Mouse (Mus musculus) hindbrain, embryonic 14.5 days (tissue): ENCODE data around the gene Calcrl. TPM values are rescaled to one million over a fixed set of nuclear protein-coding genes. Genes with fewer than 3 reads are reported as not detected.

Source experiments
- ATAC-seq: fragments of 200-750 bp; cut with Nextera tagmentation; 2 replicates; pipeline ENCODE4 v1.8.0; 2017; ENCODE audit warnings: moderate number of reproducible peaks, mild to moderate bottlenecking, moderate TSS enrichment, moderate library complexity; ENCODE audit not compliant: low FRiP score
- DNase-seq: peaks from one replicate; pipeline ENCODE4 v3.0.0-alpha.2; 2015; ENCODE audit warnings: low spot score
- H3K27ac ChIP-seq: fragments of 300-500 bp; sonication (generic); 2 replicates; pipeline ENCODE4 v1.5.1; 2014; ENCODE audit warnings: mild to moderate bottlenecking, moderate library complexity
- H3K27me3 ChIP-seq: fragments of 300-500 bp; sonication (generic); 2 replicates; pipeline ENCODE4 v1.6.1; 2014; ENCODE audit warnings: mild to moderate bottlenecking, low read length, mixed read lengths; ENCODE audit not compliant: control insufficient read depth, insufficient read depth
- H3K36me3 ChIP-seq: fragments of 300-500 bp; sonication (generic); replicated peaks from 2 replicates; pipeline ENCODE4 v1.6.1; 2014; ENCODE audit not compliant: control insufficient read depth, insufficient read depth
- H3K4me1 ChIP-seq: fragments of 300-500 bp; sonication (generic); replicated peaks from 2 replicates; pipeline ENCODE4 v1.6.1; 2014; ENCODE audit warnings: antibody characterized with exemption, low read length, mixed read lengths; ENCODE audit not compliant: control insufficient read depth, insufficient read depth
- H3K4me2 ChIP-seq: fragments of 300-500 bp; sonication (generic); replicated peaks from 2 replicates; pipeline ENCODE4 v1.6.1; 2014; ENCODE audit warnings: mild to moderate bottlenecking, moderate library complexity
- H3K4me3 ChIP-seq: fragments of 300-500 bp; sonication (generic); replicated peaks from 2 replicates; pipeline ENCODE4 v1.5.1; 2014; ENCODE audit warnings: mild to moderate bottlenecking, low read length
- H3K9ac ChIP-seq: fragments of 300-500 bp; sonication (generic); 2 replicates; pipeline ENCODE4 v1.6.1; 2014
- H3K9me3 ChIP-seq: fragments of 300-500 bp; sonication (generic); 2 replicates; pipeline ENCODE4 v1.6.1; 2016; ENCODE audit warnings: low read length; ENCODE audit not compliant: control insufficient read depth
- WGBS: fragments of 180-500 bp; shearing (Covaris S2); extraction: QIAGEN DNeasy Blood & Tissue Kit; methylation state at CpG from one replicate; pipeline ENCODE4 v1.1.7; 2014; 5-methylcytosine and 5-hydroxymethylcytosine counted together
- polyA plus RNA-seq: library from polyadenylated mRNA; unstranded; fragments of >200 nt; fragmentation: Nextera tagmentation; extraction: Ambion mirVana; gene quantifications from 2 replicates; pipeline ENCODE4 v1.2.1, GENCODE M21; 2014

Calcrl gene
- polyA plus RNA-seq, 1 experiment from 2014 or later = 23.1 TPM

DNA sequence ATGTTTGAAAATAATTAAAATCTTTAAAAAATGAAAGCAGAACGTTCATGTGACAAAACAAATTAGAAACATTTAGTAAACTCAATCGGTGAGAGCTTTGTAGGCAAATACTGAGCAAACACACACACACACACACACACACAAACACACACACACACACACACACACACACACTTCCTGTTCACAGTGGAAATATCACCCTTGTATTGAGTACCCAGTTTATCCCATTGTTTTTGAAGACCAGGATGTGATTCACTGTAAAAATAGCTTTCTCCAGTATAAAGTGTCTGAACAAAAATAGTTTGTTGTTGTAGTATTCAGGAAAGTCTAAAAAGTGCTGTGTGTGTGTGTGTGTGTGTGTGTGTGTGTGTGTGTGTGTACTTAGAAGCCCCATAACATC, 130.1 kb downstream of the Calcrl start:
- H3K9ac ChIP-seq = no peak overlapping the region
- no peaks in the 10 kb centered on the region for H3K9me3 ChIP-seq
- no peaks in the 10 kb centered on the region for H3K27me3 ChIP-seq
- no peak overlapping the region for H3K4me3 ChIP-seq
- H3K4me1 ChIP-seq = no peaks in the 10 kb centered on the region
- WGBS = 92% methylated on average over 2 of the region's 2 CpGs
- H3K27ac ChIP-seq = no peak overlapping the region
- DNase-seq = no peak
- no peak overlapping the region for H3K4me2 ChIP-seq
- no peak for ATAC-seq
- H3K36me3 ChIP-seq = no peaks in the 10 kb centered on the region

DNA sequence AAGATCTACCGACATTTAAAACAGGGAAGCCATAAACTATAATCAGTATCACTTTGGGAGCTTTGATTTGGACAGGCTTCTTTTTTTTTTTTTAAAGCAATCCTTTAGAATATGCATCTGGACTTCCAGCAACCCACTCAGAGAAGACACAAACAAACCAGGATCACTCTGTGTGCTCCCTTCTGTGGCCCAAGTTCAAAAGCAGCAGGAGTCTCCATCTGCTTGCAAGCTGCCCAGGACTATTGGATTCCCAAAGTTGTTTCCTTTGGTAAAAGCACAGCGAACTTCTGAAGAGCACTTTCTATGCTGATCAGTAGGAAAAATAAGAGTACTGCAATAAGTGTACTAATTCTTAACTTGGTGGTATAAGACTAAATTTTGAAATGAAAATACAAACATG, 130.6 kb downstream of the Calcrl start:
- no peak for DNase-seq

GRCm38 (mm10) chr2:84292351-84293000, 132.7 kb downstream of the Calcrl start:
- Histone ChIP-seq H3K4me3 (no peak overlapping the region), H3K9ac (no peak overlapping the region), H3K4me1 (no peaks in the 10 kb centered on the region), H3K27ac (no peak overlapping the region), H3K9me3 (no peaks in the 10 kb centered on the region), H3K27me3 (no peaks in the 10 kb centered on the region), H3K4me2 (no peak overlapping the region), H3K36me3 (no peaks in the 10 kb centered on the region)
- 91% methylated on average over 4 of the region's 4 CpGs for WGBS
- no peak for DNase-seq
- no peak for ATAC-seq

More for the DNA sequence above, 130.6 kb downstream of the Calcrl start:
- Histone ChIP-seq H3K4me2 (no peak overlapping the region), H3K4me1 (no peaks in the 10 kb centered on the region), H3K9ac (no peak overlapping the region), H3K9me3 (no peaks in the 10 kb centered on the region), H3K4me3 (no peak overlapping the region), H3K27ac (no peak overlapping the region), H3K27me3 (no peaks in the 10 kb centered on the region), H3K36me3 (no peaks in the 10 kb centered on the region)
- ATAC-seq = no peak
- WGBS = 58% methylated on average over 2 of the region's 2 CpGs

DNA sequence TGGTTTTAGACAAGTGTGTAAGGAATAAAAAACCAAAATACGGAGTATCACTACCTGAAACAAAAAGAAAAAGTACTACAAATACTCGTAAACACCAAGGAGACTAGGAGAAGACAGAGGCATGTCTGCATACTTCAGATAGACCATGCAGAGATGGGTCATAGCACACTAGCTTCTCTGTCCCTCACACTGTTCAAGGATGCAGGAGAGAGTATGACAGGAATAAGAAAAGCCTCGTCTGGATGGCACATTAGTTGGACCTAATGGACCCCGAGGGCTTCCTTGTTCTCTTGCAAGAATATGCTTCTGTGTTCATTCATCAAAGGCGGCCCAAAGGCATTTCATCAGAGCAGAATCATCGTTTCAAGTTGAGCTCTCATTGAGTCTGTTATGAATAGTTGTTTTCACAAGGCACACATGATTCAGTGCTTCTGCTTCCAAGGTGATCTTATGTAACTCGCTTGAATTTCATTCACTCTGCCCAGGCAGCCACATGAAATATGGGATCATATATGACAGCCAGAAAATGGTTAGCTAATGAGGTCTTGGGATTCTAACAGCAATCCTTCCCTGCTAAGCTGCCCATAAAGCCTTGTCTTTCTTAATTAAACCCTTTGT, 136.2 kb downstream of the Calcrl start:
- Histone ChIP-seq H3K27me3 (no peaks in the 10 kb centered on the region), H3K4me2 (no peak overlapping the region), H3K9ac (no peak overlapping the region), H3K9me3 (no peaks in the 10 kb centered on the region), H3K36me3 (no peaks in the 10 kb centered on the region), H3K4me3 (no peak overlapping the region), H3K27ac (no peak overlapping the region), H3K4me1 (no peaks in the 10 kb centered on the region)
- peak; percentile 57; the same call in 1 of the 2 replicates for ATAC-seq
- no peak for DNase-seq
- WGBS = 59% methylated on average over 7 of the region's 7 CpGs

Other genes with a start within 250 kb of the Calcrl start
- 19.0 and 20.4 TPM in 2 replicates for gene Tfpi, start 51.4 kb upstream of the Calcrl start, polyA plus RNA-seq
- gene Ctnnd1, start 225.4 kb upstream of the Calcrl start, polyA plus RNA-seq = 30.7 and 34.8 TPM in 2 replicates
- gene Btbd18, start 233.7 kb upstream of the Calcrl start, polyA plus RNA-seq = 0.16 and 0.40 TPM in 2 replicates
- gene Selenoh, start 245.4 kb upstream of the Calcrl start, polyA plus RNA-seq = 196 and 205 TPM in 2 replicates